Mouse (Mus musculus) G1E (cell line): ENCODE measurements around the gene C2cd3.

ENCODE experiments used
- CTCF ChIP-seq: IDR thresholded peaks from 2 replicates; pipeline ENCODE4 v1.5.1; 2012; ENCODE audit warnings: low read depth, low read length, inconsistent platforms, mixed read lengths
- GATA1 ChIP-seq: IDR thresholded peaks from 2 replicates; pipeline ENCODE4 v1.6.1; 2012; ENCODE audit warnings: borderline replicate concordance, low read length, inconsistent platforms, mixed read lengths
- GATA2 ChIP-seq: IDR thresholded peaks from 2 replicates; pipeline ENCODE4 v1.6.1; 2012; ENCODE audit warnings: low read depth, low read length, inconsistent platforms, borderline replicate concordance
- TAL1 ChIP-seq: conservative IDR thresholded peaks from 2 replicates; pipeline ENCODE4 v1.6.1; 2012; ENCODE audit warnings: low read depth, low read length, inconsistent platforms, mixed read lengths

- no peak for TF ChIP-seq CTCF
- TF ChIP-seq TAL1: no peak
- TF ChIP-seq GATA1: no peak
- no peak for TF ChIP-seq GATA2
Observed at GRCm38 (mm10) chr7:100354984-100355383, 17.0 kb upstream of the C2cd3 start.
